Comparison of ENCODE assay signal across 10 mouse cellular contexts in genomic region chr2:59437684-59438393, GRCm38 (mm10). TPM values are rescaled to one million over a fixed set of nuclear protein-coding genes. Genes with fewer than 3 reads are reported as not detected.
DNase-seq lines count a peak whose midpoint lies in the region; ATAC-seq and TF ChIP-seq lines count a peak whose summit lies in the region.
"Had no signal": no experiment of that assay in that cellular context is flagged by ENCODE, and none has a peak within 500 bp of the region (broad histone marks: within the 10 kb centered on the region; RNA-seq: fewer than 3 reads in every experiment).

No protein-coding gene starts in this region.

- no peaks in the 10 kb centered on the region for H3K27me3 ChIP-seq in limb, embryonic 12.5 days
- H3K27me3 ChIP-seq in limb, embryonic 10.5 days (ENCODE audit: low read depth, poor library complexity, severe bottlenecking): no peaks in the 10 kb centered on the region
- H3K27me3 ChIP-seq in kidney, embryonic 15.5 days: no peaks in the 10 kb centered on the region
- H3K27me3 ChIP-seq in limb, embryonic 14.5 days (ENCODE audit: control insufficient read depth, insufficient read depth, low read length): no peaks in the 10 kb centered on the region

- no peak for TF ChIP-seq POLR2A in limb, embryonic 14.5 days (IDR thresholded peaks at IDR 0.05; ENCODE audit: borderline replicate concordance, extremely low read depth, insufficient read depth, insufficient read length)

- ATAC-seq in limb, embryonic 12.5 days (ENCODE audit: insufficient number of reproducible peaks, insufficient read depth, low FRiP score, low TSS enrichment, low read depth): 0 out of 2 replicates have a peak, but pooled peaks have one; percentile 45
- ATAC-seq in kidney, embryonic 15.5 days (replicated peaks; ENCODE audit: low FRiP score): peak; percentile 80
- peak; percentile 20; the same call in 1 of the 2 replicates for ATAC-seq in limb, embryonic 14.5 days (ENCODE audit: low FRiP score, low read depth)

- no peaks in the 10 kb centered on the region for H3K4me1 ChIP-seq in limb, embryonic 12.5 days (replicated peaks)
- peaks cover 4% of the 10 kb centered on the region; the same call in 1 of the 2 replicates for H3K4me1 ChIP-seq in limb, embryonic 10.5 days
- peaks cover 13% of the 10 kb centered on the region for H3K4me1 ChIP-seq in kidney, embryonic 15.5 days
- 0 out of 2 replicates have a peak, but pooled peaks cover 7% of the 10 kb centered on the region for H3K4me1 ChIP-seq in limb, embryonic 14.5 days (ENCODE audit: control insufficient read depth, insufficient read depth, low read length)

- WGBS in limb, embryonic 12.5 days: 81% methylated on average over 12 of the region's 12 CpGs
- 88% methylated on average over 12 of the region's 12 CpGs for WGBS in limb, embryonic 10.5 days
- WGBS in kidney, embryonic 15.5 days: 59% methylated on average over 12 of the region's 12 CpGs
- WGBS in limb, embryonic 14.5 days: 59% methylated on average over 12 of the region's 12 CpGs

- no peak overlapping the region for H3K4me3 ChIP-seq in limb, embryonic 12.5 days (replicated peaks)
- H3K4me3 ChIP-seq in limb, embryonic 10.5 days: no peak overlapping the region
- no peak overlapping the region; the same call in 1 of the 2 replicates for H3K4me3 ChIP-seq in kidney, embryonic 15.5 days (replicated peaks)
- H3K4me3 ChIP-seq in limb, embryonic 14.5 days (replicated peaks; ENCODE audit: low read length): 0 out of 2 replicates have a peak overlapping the region, but pooled peaks have one; percentile 4

- H3K9me3 ChIP-seq in limb, embryonic 12.5 days: no peaks in the 10 kb centered on the region
- H3K9me3 ChIP-seq in limb, embryonic 10.5 days (replicated peaks): no peaks in the 10 kb centered on the region
- H3K9me3 ChIP-seq in kidney, embryonic 15.5 days (replicated peaks): no peaks in the 10 kb centered on the region
- no peaks in the 10 kb centered on the region for H3K9me3 ChIP-seq in limb, embryonic 14.5 days (ENCODE audit: control insufficient read depth, low read length)

- H3K36me3 ChIP-seq in limb, embryonic 12.5 days: no peaks in the 10 kb centered on the region
- H3K36me3 ChIP-seq in limb, embryonic 10.5 days: no peaks in the 10 kb centered on the region
- H3K36me3 ChIP-seq in kidney, embryonic 15.5 days: no peaks in the 10 kb centered on the region
- no peaks in the 10 kb centered on the region for H3K36me3 ChIP-seq in limb, embryonic 14.5 days (ENCODE audit: control insufficient read depth, insufficient read depth, low read length)

- 0 out of 2 replicates have a peak overlapping the region, but pooled peaks have one; percentile 4 for H3K4me2 ChIP-seq in limb, embryonic 12.5 days
- peak overlapping the region; percentile 47 for H3K4me2 ChIP-seq in kidney, embryonic 15.5 days
- H3K4me2 ChIP-seq in limb, embryonic 14.5 days (replicated peaks; ENCODE audit: low read depth, low read length, severe bottlenecking): peak overlapping the region; percentile 27

- DNase-seq in limb, embryonic 10.5 days (ENCODE audit: low spot score): no peak
- peak; percentile 83 for DNase-seq in cerebellum, adult 9-11 months
- DNase-seq in heart, adult 8-10 months (ENCODE audit: low spot score): peak; percentile 77
- peak; percentile 45 for DNase-seq in limb, embryonic 14.5 days (ENCODE audit: low spot score)
- peak; percentile 5 to 10 for DNase-seq in natural killer cell, adult 2 months (ENCODE audit: low spot score in 2 of 2)
- peak; percentile 25 for DNase-seq in thymus, postnatal 4 days

- no peak overlapping the region for H3K9ac ChIP-seq in limb, embryonic 12.5 days (replicated peaks)
- no peak overlapping the region for H3K9ac ChIP-seq in kidney, embryonic 15.5 days
- H3K9ac ChIP-seq in limb, embryonic 14.5 days (ENCODE audit: low read depth, low read length, severe bottlenecking): no peak overlapping the region

- H3K27ac ChIP-seq in limb, embryonic 12.5 days: no peak overlapping the region
- no peak overlapping the region for H3K27ac ChIP-seq in limb, embryonic 10.5 days
- peak overlapping the region; percentile 69 for H3K27ac ChIP-seq in kidney, embryonic 15.5 days
- no peak overlapping the region for H3K27ac ChIP-seq in limb, embryonic 14.5 days (replicated peaks; ENCODE audit: low read depth, low read length)

RNA-seq across cellular contexts. Expression of gene Dapl1, which starts 46.6 kb away (rescaled TPM):
- 2.1 and 2.2 TPM in 2 replicates for polyA plus RNA-seq in limb, embryonic 12.5 days (2016; fragmentation: Nextera tagmentation; extraction: Ambion mirVana)
- polyA plus RNA-seq in limb, embryonic 10.5 days (2016; fragmentation: Nextera tagmentation; extraction: Ambion mirVana): 0.36 and 0.94 TPM in 2 replicates
- not detected for total RNA-seq in heart, adult 8-10 months (2022)
- polyA plus RNA-seq in kidney, embryonic 15.5 days (2015; fragmentation: Nextera tagmentation; extraction: Ambion mirVana): 6.4 and 6.9 TPM in 2 replicates
- 0.96 and 1.0 TPM in 2 replicates for polyA plus RNA-seq in limb, embryonic 14.5 days (2012; rRNA removed)
- polyA plus RNA-seq in limb, embryonic 14.5 days (2014; fragmentation: Nextera tagmentation; extraction: Ambion mirVana): 1.5 and 3.1 TPM in 2 replicates
- total RNA-seq: MEL had no signal
- polyA plus RNA-seq: neural tube, embryonic 11.5 days had no signal

Comparison
In these comparisons a context has a peak if more than half of its experiments do, and no peak if none do; other contexts are left out.
1. ATAC-seq: peak in every context shown above with its lines; median percentile 80 in kidney, embryonic 15.5 days; 45 in limb, embryonic 12.5 days; 20 in limb, embryonic 14.5 days.